Mouse (Mus musculus) T-cell, adult 2 months (primary cell): ENCODE data around the gene Brix1.
"Not testable (repeated sequence)": the region's sequence is repeated elsewhere in the genome, so short reads cannot be mapped to it uniquely, and the experiment has no call there.

Experiments
- DNase-seq: peaks from one replicate; pipeline ENCODE4 v3.0.0; 2022; ENCODE audit warnings: low spot score

The Brix1 gene

GRCm38 (mm10) chr15:10485484-10486364, at the start of gene Brix1, which contains the start of gene Rad1:
Brix1 (minus strand) TSS chr15:10485947.
Rad1 (plus strand) TSS chr15:10486018.
- DNase-seq = peak; percentile 95

GRCm38 (mm10) chr15:10534591-10534990, 48.8 kb upstream of the Brix1 start:
- no peak for DNase-seq

- DNase-seq = not testable (repeated sequence)
Measured at GRCm38 (mm10) chr15:10533361-10533760, 47.6 kb upstream of the Brix1 start.

- no peak for DNase-seq
Measured at GRCm38 (mm10) chr15:10531352-10531751, 45.6 kb upstream of the Brix1 start.

GRCm38 (mm10) chr15:10525896-10526295, 40.1 kb upstream of the Brix1 start:
- DNase-seq = no peak

- no peak for DNase-seq
Measured at GRCm38 (mm10) chr15:10515166-10515565, 29.4 kb upstream of the Brix1 start.

- DNase-seq = no peak
Measured at GRCm38 (mm10) chr15:10506099-10506498, 20.4 kb upstream of the Brix1 start.

GRCm38 (mm10) chr15:10500838-10501719, 15.3 kb upstream of the Brix1 start:
- no peak for DNase-seq

GRCm38 (mm10) chr15:10500035-10500434, 14.3 kb upstream of the Brix1 start:
- DNase-seq = no peak

GRCm38 (mm10) chr15:10499593-10499992, 13.8 kb upstream of the Brix1 start:
- no peak for DNase-seq

- DNase-seq = not testable (repeated sequence)
Measured at GRCm38 (mm10) chr15:10496696-10497095, 10.9 kb upstream of the Brix1 start.

- DNase-seq = no peak
Measured at GRCm38 (mm10) chr15:10495944-10496343, 10.2 kb upstream of the Brix1 start.

GRCm38 (mm10) chr15:10490101-10490500, 4.4 kb upstream of the Brix1 start:
- no peak for DNase-seq

GRCm38 (mm10) chr15:10487246-10487645, 1.5 kb upstream of the Brix1 start:
- no peak for DNase-seq

- no peak for DNase-seq
Measured at GRCm38 (mm10) chr15:10486365-10486839, 655 bp upstream of the Brix1 start.

- DNase-seq = no peak
Measured at GRCm38 (mm10) chr15:10470941-10471340, 14.8 kb downstream of the Brix1 start.

GRCm38 (mm10) chr15:10470151-10470831, 15.5 kb downstream of the Brix1 start, which contains the start of gene Dnajc21:
Dnajc21 (minus strand) TSS chr15:10470516.
- DNase-seq = peak; percentile 80

- DNase-seq = no peak
Measured at GRCm38 (mm10) chr15:10469641-10470150, 16.1 kb downstream of the Brix1 start.

- DNase-seq = no peak
Measured at GRCm38 (mm10) chr15:10468761-10469160, 17.0 kb downstream of the Brix1 start.

GRCm38 (mm10) chr15:10464678-10465077, 21.1 kb downstream of the Brix1 start:
- DNase-seq = no peak

- DNase-seq = no peak
Measured at GRCm38 (mm10) chr15:10463555-10463954, 22.2 kb downstream of the Brix1 start.

- no peak for DNase-seq
Measured at GRCm38 (mm10) chr15:10460986-10461385, 24.8 kb downstream of the Brix1 start.
